Mouse (Mus musculus) kidney, embryonic 14.5 days (tissue): ENCODE measurements around the gene Ppip5k2. TPM values are rescaled to one million over a fixed set of nuclear protein-coding genes. Genes with fewer than 3 reads are reported as not detected.

Experiments
- ATAC-seq: fragments of 200-750 bp; cut with Nextera tagmentation; 2 replicates; pipeline ENCODE4 v1.8.0; 2017; ENCODE audit warnings: moderate number of reproducible peaks, mild to moderate bottlenecking, moderate TSS enrichment, moderate library complexity; ENCODE audit not compliant: low FRiP score, low TSS enrichment
- H3K27ac ChIP-seq: fragments of 300-500 bp; sonication (generic); 2 replicates; pipeline ENCODE4 v1.5.1; 2014; ENCODE audit warnings: low read depth, mild to moderate bottlenecking, low read length, moderate library complexity, mixed read lengths
- H3K27me3 ChIP-seq: fragments of 300-500 bp; sonication (generic); 2 replicates; pipeline ENCODE4 v1.6.1; 2014; ENCODE audit warnings: mild to moderate bottlenecking, low read length; ENCODE audit not compliant: control insufficient read depth, insufficient read depth
- H3K36me3 ChIP-seq: fragments of 300-500 bp; sonication (generic); 2 replicates; pipeline ENCODE4 v1.6.1; 2014; ENCODE audit warnings: low read length, mixed read lengths; ENCODE audit not compliant: control insufficient read depth, insufficient read depth
- H3K4me1 ChIP-seq: fragments of 300-500 bp; sonication (generic); 2 replicates; pipeline ENCODE4 v1.6.1; 2014; ENCODE audit warnings: low read length, mixed read lengths; ENCODE audit not compliant: control insufficient read depth, insufficient read depth
- H3K4me2 ChIP-seq: fragments of 300-500 bp; sonication (generic); replicated peaks from 2 replicates; pipeline ENCODE4 v1.6.1; 2014; ENCODE audit warnings: low read depth, mild to moderate bottlenecking, low read length
- H3K4me3 ChIP-seq: fragments of 300-500 bp; sonication (generic); 2 replicates; pipeline ENCODE4 v1.5.1; 2014; ENCODE audit warnings: mild to moderate bottlenecking, low read length
- H3K9ac ChIP-seq: fragments of 300-500 bp; sonication (generic); 2 replicates; pipeline ENCODE4 v1.6.1; 2014; ENCODE audit warnings: low read depth, mild to moderate bottlenecking, low read length, moderate library complexity
- H3K9me3 ChIP-seq: fragments of 300-500 bp; sonication (generic); 2 replicates; pipeline ENCODE4 v1.6.1; 2016; ENCODE audit warnings: low read length; ENCODE audit not compliant: control insufficient read depth
- WGBS: fragments of 180-500 bp; shearing (Covaris S2); extraction: QIAGEN DNeasy Blood & Tissue Kit; methylation state at CpG from one replicate; pipeline ENCODE4 v1.1.7; 2014; 5-methylcytosine and 5-hydroxymethylcytosine counted together
- polyA plus RNA-seq: library from polyadenylated mRNA; unstranded; fragments of >200 nt; fragmentation: Nextera tagmentation; extraction: Ambion mirVana; gene quantifications from 2 replicates; pipeline ENCODE4 v1.2.1, GENCODE M21; 2014

The Ppip5k2 gene
- polyA plus RNA-seq, 1 experiment from 2014 or later = 48.5 TPM

- H3K9me3 ChIP-seq = no peaks in the 10 kb centered on the region
- no peak overlapping the region for H3K27ac ChIP-seq
- no peaks in the 10 kb centered on the region for H3K27me3 ChIP-seq
- H3K4me2 ChIP-seq = no peak overlapping the region
- H3K9ac ChIP-seq = no peak overlapping the region
- no peaks in the 10 kb centered on the region for H3K36me3 ChIP-seq
- no peak overlapping the region for H3K4me3 ChIP-seq
- 90% methylated on average over 1 of the region's 1 CpGs for WGBS
- no peak for ATAC-seq
- no peaks in the 10 kb centered on the region for H3K4me1 ChIP-seq
Observed at GRCm38 (mm10) chr1:97697273-97697672, 72.9 kb downstream of the Ppip5k2 start.

- no peaks in the 10 kb centered on the region for H3K36me3 ChIP-seq
- no peak for ATAC-seq
- no peak overlapping the region for H3K4me2 ChIP-seq
- H3K4me1 ChIP-seq = no peaks in the 10 kb centered on the region
- H3K4me3 ChIP-seq = no peak overlapping the region
- no peak overlapping the region for H3K27ac ChIP-seq
- no peak overlapping the region for H3K9ac ChIP-seq
- no peaks in the 10 kb centered on the region for H3K27me3 ChIP-seq
- no peaks in the 10 kb centered on the region for H3K9me3 ChIP-seq
Observed at GRCm38 (mm10) chr1:97693825-97694224, 76.4 kb downstream of the Ppip5k2 start.

GRCm38 (mm10) chr1:97688756-97689155, 81.5 kb downstream of the Ppip5k2 start:
- Histone ChIP-seq H3K4me2 (no peak overlapping the region), H3K4me3 (no peak overlapping the region), H3K9me3 (no peaks in the 10 kb centered on the region), H3K9ac (no peak overlapping the region), H3K27me3 (no peaks in the 10 kb centered on the region), H3K27ac (no peak overlapping the region), H3K36me3 (no peaks in the 10 kb centered on the region), H3K4me1 (no peaks in the 10 kb centered on the region)
- peak; percentile 60; the same call in 1 of the 2 replicates for ATAC-seq
- 12% methylated on average over 3 of the region's 3 CpGs for WGBS

GRCm38 (mm10) chr1:97676526-97677177, 93.6 kb downstream of the Ppip5k2 start:
- Histone ChIP-seq H3K27ac (no peak overlapping the region), H3K36me3 (no peaks in the 10 kb centered on the region), H3K9me3 (no peaks in the 10 kb centered on the region), H3K27me3 (no peaks in the 10 kb centered on the region), H3K9ac (no peak overlapping the region), H3K4me2 (no peak overlapping the region), H3K4me1 (no peaks in the 10 kb centered on the region), H3K4me3 (no peak overlapping the region)
- no peak for ATAC-seq
- 77% methylated on average over 4 of the region's 4 CpGs for WGBS

GRCm38 (mm10) chr1:97676115-97676514, 94.1 kb downstream of the Ppip5k2 start:
- Histone ChIP-seq H3K27ac (no peak overlapping the region), H3K27me3 (no peaks in the 10 kb centered on the region), H3K9me3 (no peaks in the 10 kb centered on the region), H3K4me1 (no peaks in the 10 kb centered on the region), H3K4me3 (no peak overlapping the region), H3K4me2 (no peak overlapping the region), H3K36me3 (no peaks in the 10 kb centered on the region), H3K9ac (no peak overlapping the region)
- 84% methylated on average over 2 of the region's 2 CpGs for WGBS
- no peak for ATAC-seq

- Histone ChIP-seq H3K4me1 (no peaks in the 10 kb centered on the region), H3K36me3 (no peaks in the 10 kb centered on the region), H3K27ac (no peak overlapping the region), H3K4me3 (no peak overlapping the region), H3K9ac (no peak overlapping the region), H3K9me3 (no peaks in the 10 kb centered on the region), H3K4me2 (no peak overlapping the region), H3K27me3 (no peaks in the 10 kb centered on the region)
- no peak for ATAC-seq
- WGBS = 55% methylated on average over 2 of the region's 2 CpGs
Observed at GRCm38 (mm10) chr1:97672849-97673248, 97.4 kb downstream of the Ppip5k2 start.

GRCm38 (mm10) chr1:97667288-97667687, 102.9 kb downstream of the Ppip5k2 start:
- no peak overlapping the region for H3K4me2 ChIP-seq
- H3K27ac ChIP-seq = no peak overlapping the region
- H3K9ac ChIP-seq = no peak overlapping the region
- no peaks in the 10 kb centered on the region for H3K4me1 ChIP-seq
- H3K9me3 ChIP-seq = no peaks in the 10 kb centered on the region
- H3K27me3 ChIP-seq = no peaks in the 10 kb centered on the region
- WGBS = 88% methylated on average over 1 of the region's 1 CpGs
- no peak overlapping the region for H3K4me3 ChIP-seq
- no peak for ATAC-seq
- H3K36me3 ChIP-seq = no peaks in the 10 kb centered on the region

GRCm38 (mm10) chr1:97662324-97662723, 107.9 kb downstream of the Ppip5k2 start:
- H3K36me3 ChIP-seq = no peaks in the 10 kb centered on the region
- H3K9me3 ChIP-seq = no peaks in the 10 kb centered on the region
- 22% methylated on average over 7 of the region's 7 CpGs for WGBS
- no peaks in the 10 kb centered on the region for H3K27me3 ChIP-seq
- no peak for ATAC-seq
- H3K4me2 ChIP-seq = peak overlapping the region; percentile 61
- 0 out of 2 replicates have a peak, but pooled peaks cover 4% of the 10 kb centered on the region for H3K4me1 ChIP-seq
- peak overlapping the region; percentile 83 for H3K4me3 ChIP-seq
- peak overlapping the region; percentile 64 for H3K9ac ChIP-seq
- peak overlapping the region; percentile 78; the same call in 1 of the 2 replicates for H3K27ac ChIP-seq

- Histone ChIP-seq H3K27me3 (no peaks in the 10 kb centered on the region), H3K27ac (peak within 1 kb of the TSS; percentile 78), H3K36me3 (no peaks in the 10 kb centered on the region), H3K9me3 (no peaks in the 10 kb centered on the region), H3K9ac (peak within 1 kb of the TSS; percentile 64), H3K4me1 (0 out of 2 replicates have a peak, but pooled peaks cover 4% of the 10 kb centered on the region), H3K4me2 (peak within 1 kb of the TSS; percentile 61), H3K4me3 (peak within 1 kb of the TSS; percentile 83)
- peak; percentile 93 for ATAC-seq
- under 1% methylated on average over 90 of the region's 106 CpGs for WGBS
Observed at GRCm38 (mm10) chr1:97661406-97662241, 108.6 kb downstream of the Ppip5k2 start, which contains the start of gene D1Ertd622e. D1Ertd622e (minus strand) TSS chr1:97662074.
